Mouse (Mus musculus) thymus, postnatal 0 days (tissue): ENCODE measurements around the gene Tmem125. TPM values are rescaled to one million over a fixed set of nuclear protein-coding genes. Genes with fewer than 3 reads are reported as not detected.

Experiments
- polyA plus RNA-seq: library from polyadenylated mRNA; unstranded; fragments of >200 nt; fragmentation: Nextera tagmentation; extraction: Ambion mirVana; gene quantifications from 2 replicates; pipeline ENCODE4 v1.2.1, GENCODE M21; 2015

The Tmem125 gene
- polyA plus RNA-seq, 1 experiment from 2014 or later = 1.1 TPM

Other genes with a start within 250 kb of the Tmem125 start
- gene Szt2, start 134.8 kb downstream of the Tmem125 start, polyA plus RNA-seq = 5.4 and 8.4 TPM in 2 replicates
- 103 and 109 TPM in 2 replicates for gene Med8, start 134.7 kb downstream of the Tmem125 start, polyA plus RNA-seq
- 47.4 and 50.9 TPM in 2 replicates for gene Elovl1, start 116.0 kb downstream of the Tmem125 start, polyA plus RNA-seq
- 241 and 247 TPM in 2 replicates for gene Cdc20, start 106.7 kb downstream of the Tmem125 start, polyA plus RNA-seq
- gene Mpl, start 86.5 kb downstream of the Tmem125 start, polyA plus RNA-seq = 0.33 and 0.39 TPM in 2 replicates
- 6.2 and 8.2 TPM in 2 replicates for gene Tie1, start 54.0 kb downstream of the Tmem125 start, polyA plus RNA-seq
- 3.0 TPM in 2 replicates for gene 2610528J11Rik, start 17.0 kb downstream of the Tmem125 start, polyA plus RNA-seq
- 0.14 and 0.15 TPM in 2 replicates for gene Cfap57, start 76.7 kb upstream of the Tmem125 start, polyA plus RNA-seq
- 209 and 229 TPM in 2 replicates for gene Ebna1bp2, start 76.8 kb upstream of the Tmem125 start, polyA plus RNA-seq
- not detected in 2 replicates for gene Olfr62, start 114.9 kb upstream of the Tmem125 start, polyA plus RNA-seq
- not detected in 2 replicates for gene Olfr1342, start 148.7 kb upstream of the Tmem125 start, polyA plus RNA-seq
- not detected in 2 replicates for gene Olfr1341, start 159.5 kb upstream of the Tmem125 start, polyA plus RNA-seq
- gene Olfr1340, start 176.1 kb upstream of the Tmem125 start, polyA plus RNA-seq = not detected in 2 replicates
- not detected in 2 replicates for gene Olfr1339, start 188.1 kb upstream of the Tmem125 start, polyA plus RNA-seq
- gene Olfr1338, start 214.7 kb upstream of the Tmem125 start, polyA plus RNA-seq = not detected in 2 replicates
- gene Olfr1337, start 238.5 kb upstream of the Tmem125 start, polyA plus RNA-seq = not detected in 2 replicates